Mouse (Mus musculus): ENCODE data around the gene Gfy. TPM values are rescaled to one million over a fixed set of nuclear protein-coding genes. Genes with fewer than 3 reads are reported as not detected.

Gfy gene
- polyA plus RNA-seq, 1 experiment from 2014 or later: not detected

- WGBS: under 1% methylated on average over 48 of the region's 48 CpGs
- peaks cover 29% of the 10 kb centered on the region for H3K36me3 ChIP-seq
- H3K4me1 ChIP-seq: peaks cover 40% of the 10 kb centered on the region
- peak within 1 kb of the TSS; percentile 100 for H3K9ac ChIP-seq
- peak within 1 kb of the TSS; percentile 92 for H3K27ac ChIP-seq
- peak within 1 kb of the TSS; percentile 68 for H3K4me3 ChIP-seq
- no peaks in the 10 kb centered on the region; the same call in 1 of the 2 replicates for H3K27me3 ChIP-seq
- H3K4me2 ChIP-seq (replicated peaks): peak within 1 kb of the TSS; percentile 94
- H3K9me3 ChIP-seq: no peaks in the 10 kb centered on the region
- ATAC-seq (ENCODE audit: low FRiP score, low read depth): peak; percentile 95
These were observed 50.6 kb downstream of the Gfy start, which contains the start of gene Rpl13a for GRCm38 (mm10) chr7:45128624-45129246. Rpl13a (minus strand) TSS chr7:45128761.

DNA sequence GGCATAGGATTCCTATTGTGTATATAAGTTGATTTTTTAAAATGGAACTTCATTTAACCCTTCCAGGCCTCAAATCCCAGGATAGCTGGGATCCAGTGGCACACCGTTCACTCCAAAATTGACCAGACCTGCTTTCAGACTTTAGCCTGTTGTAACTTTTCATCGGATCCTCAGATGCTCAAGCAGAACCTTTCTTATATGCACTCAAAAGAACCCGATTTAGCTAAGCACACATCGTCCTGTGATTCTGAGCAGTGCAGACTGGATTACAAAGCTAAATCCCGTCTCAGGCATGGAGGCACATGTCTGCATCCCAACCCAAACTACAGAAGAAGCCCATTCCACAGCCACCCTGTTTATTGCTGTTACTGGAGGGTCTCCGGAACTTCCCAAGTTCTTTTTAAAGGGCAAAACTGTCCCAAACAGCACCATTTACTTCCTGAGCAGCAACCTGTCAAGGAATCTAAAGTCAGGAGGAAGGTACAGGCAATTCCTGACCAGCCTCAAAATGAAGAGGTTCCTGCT lies 51.6 kb downstream of the Gfy start:
- peak overlapping the region; percentile 94 for H3K4me2 ChIP-seq (replicated peaks)
- H3K27me3 ChIP-seq: no peaks in the 10 kb centered on the region
- H3K4me3 ChIP-seq: peak overlapping the region; percentile 68
- H3K36me3 ChIP-seq: peaks cover 34% of the 10 kb centered on the region
- H3K9me3 ChIP-seq: no peaks in the 10 kb centered on the region
- peak overlapping the region; percentile 100 for H3K9ac ChIP-seq
- H3K27ac ChIP-seq: peak overlapping the region; percentile 92
- peaks cover 47% of the 10 kb centered on the region for H3K4me1 ChIP-seq
- no peak for ATAC-seq (ENCODE audit: low FRiP score, low read depth)
- under 1% methylated on average over 6 of the region's 6 CpGs for WGBS

- Histone ChIP-seq H3K4me2 (replicated peaks) (peak overlapping the region; percentile 94), H3K4me1 (peaks cover 53% of the 10 kb centered on the region), H3K4me3 (peak overlapping the region; percentile 68), H3K9me3 (no peaks in the 10 kb centered on the region), H3K27ac (peak overlapping the region; percentile 92), H3K9ac (peak overlapping the region; percentile 100), H3K27me3 (no peaks in the 10 kb centered on the region), H3K36me3 (peaks cover 41% of the 10 kb centered on the region)
- 39% methylated on average over 21 of the region's 21 CpGs for WGBS
- ATAC-seq (ENCODE audit: low FRiP score, low read depth): no peak
These were observed 52.3 kb downstream of the Gfy start for GRCm38 (mm10) chr7:45126844-45127699.

Small RNA genes within 50 kb of the gene (microRNA-seq; reads per million reads assigned to microRNA genes)
- 14.6 reads per million, percentile 31 among the genes with 10 or more reads in this experiment for gene Mir5121
- not detected for gene Mir7055

Other genes with a start within 250 kb of the Gfy start
- gene Tsks, start 236.4 kb downstream of the Gfy start, polyA plus RNA-seq (2015; fragmentation: Nextera tagmentation; extraction: Ambion mirVana): 0.23 and 0.25 TPM in 2 replicates
- gene Cpt1c, start 204.7 kb downstream of the Gfy start, polyA plus RNA-seq (2015; fragmentation: Nextera tagmentation; extraction: Ambion mirVana): 33.9 and 35.0 TPM in 2 replicates
- 670 and 703 TPM in 2 replicates for gene Prmt1, start 193.0 kb downstream of the Gfy start, polyA plus RNA-seq (2015; fragmentation: Nextera tagmentation; extraction: Ambion mirVana)
- gene Irf3, start 181.9 kb downstream of the Gfy start, polyA plus RNA-seq (2015; fragmentation: Nextera tagmentation; extraction: Ambion mirVana): 94.6 and 96.8 TPM in 2 replicates
- 77.3 and 78.4 TPM in 2 replicates for gene Bcl2l12, start 180.9 kb downstream of the Gfy start, polyA plus RNA-seq (2015; fragmentation: Nextera tagmentation; extraction: Ambion mirVana)
- 38.6 and 40.7 TPM in 2 replicates for gene Scaf1, start 163.2 kb downstream of the Gfy start, polyA plus RNA-seq (2015; fragmentation: Nextera tagmentation; extraction: Ambion mirVana)
- 27.5 and 29.1 TPM in 2 replicates for gene Rras, start 161.6 kb downstream of the Gfy start, polyA plus RNA-seq (2015; fragmentation: Nextera tagmentation; extraction: Ambion mirVana)
- 14.5 and 15.3 TPM in 2 replicates for gene Prr12, start 126.7 kb downstream of the Gfy start, polyA plus RNA-seq (2015; fragmentation: Nextera tagmentation; extraction: Ambion mirVana)
- gene Nosip, start 117.1 kb downstream of the Gfy start, polyA plus RNA-seq (2015; fragmentation: Nextera tagmentation; extraction: Ambion mirVana): 71.2 and 71.4 TPM in 2 replicates
- 22.3 and 24.5 TPM in 2 replicates for gene Prrg2, start 116.9 kb downstream of the Gfy start, polyA plus RNA-seq (2015; fragmentation: Nextera tagmentation; extraction: Ambion mirVana)
- 462 and 483 TPM in 2 replicates for gene Rcn3, start 87.3 kb downstream of the Gfy start, polyA plus RNA-seq (2015; fragmentation: Nextera tagmentation; extraction: Ambion mirVana)
- gene Fcgrt, start 75.7 kb downstream of the Gfy start, polyA plus RNA-seq (2015; fragmentation: Nextera tagmentation; extraction: Ambion mirVana): 44.0 and 45.4 TPM in 2 replicates
- gene Rps11, start 55.1 kb downstream of the Gfy start, polyA plus RNA-seq (2015; fragmentation: Nextera tagmentation; extraction: Ambion mirVana): 1,512 and 1,535 TPM in 2 replicates
- 1,305 and 1,326 TPM in 2 replicates for gene Rpl13a, start 50.8 kb downstream of the Gfy start, polyA plus RNA-seq (2015; fragmentation: Nextera tagmentation; extraction: Ambion mirVana)
- gene Gm45713, start 43.3 kb downstream of the Gfy start, polyA plus RNA-seq (2015; fragmentation: Nextera tagmentation; extraction: Ambion mirVana): 0.60 and 0.75 TPM in 2 replicates
- 1.0 and 1.2 TPM in 2 replicates for gene Flt3l, start 43.1 kb downstream of the Gfy start, polyA plus RNA-seq (2015; fragmentation: Nextera tagmentation; extraction: Ambion mirVana)
- gene Pih1d1, start 25.3 kb downstream of the Gfy start, polyA plus RNA-seq (2015; fragmentation: Nextera tagmentation; extraction: Ambion mirVana): 86.9 and 87.1 TPM in 2 replicates
- gene Aldh16a1, start 25.0 kb downstream of the Gfy start, polyA plus RNA-seq (2015; fragmentation: Nextera tagmentation; extraction: Ambion mirVana): 45.1 and 46.4 TPM in 2 replicates
- 0.19 and 0.23 TPM in 2 replicates for gene Slc17a7, start 15.6 kb downstream of the Gfy start, polyA plus RNA-seq (2015; fragmentation: Nextera tagmentation; extraction: Ambion mirVana)
- gene Pth2, start 1.4 kb upstream of the Gfy start, polyA plus RNA-seq (2015; fragmentation: Nextera tagmentation; extraction: Ambion mirVana): not detected in 2 replicates
- gene Ccdc155, start 25.3 kb upstream of the Gfy start, polyA plus RNA-seq (2015; fragmentation: Nextera tagmentation; extraction: Ambion mirVana): 0.93 and 1.4 TPM in 2 replicates
- 1.3 and 1.4 TPM in 2 replicates for gene Dkkl1, start 32.6 kb upstream of the Gfy start, polyA plus RNA-seq (2015; fragmentation: Nextera tagmentation; extraction: Ambion mirVana)
- 259 and 263 TPM in 2 replicates for gene Tead2, start 36.2 kb upstream of the Gfy start, polyA plus RNA-seq (2015; fragmentation: Nextera tagmentation; extraction: Ambion mirVana)
- gene Cd37, start 59.5 kb upstream of the Gfy start, polyA plus RNA-seq (2015; fragmentation: Nextera tagmentation; extraction: Ambion mirVana): 1.3 and 2.1 TPM in 2 replicates
- 0.28 and 0.43 TPM in 2 replicates for gene Slc6a16, start 61.5 kb upstream of the Gfy start, polyA plus RNA-seq (2015; fragmentation: Nextera tagmentation; extraction: Ambion mirVana)
- not detected in 2 replicates for gene Slc6a21, start 97.9 kb upstream of the Gfy start, polyA plus RNA-seq (2015; fragmentation: Nextera tagmentation; extraction: Ambion mirVana)
- 15.8 and 19.6 TPM in 2 replicates for gene Trpm4, start 154.2 kb upstream of the Gfy start, polyA plus RNA-seq (2015; fragmentation: Nextera tagmentation; extraction: Ambion mirVana)
- 3.9 and 4.3 TPM in 2 replicates for gene Hrc, start 155.7 kb upstream of the Gfy start, polyA plus RNA-seq (2015; fragmentation: Nextera tagmentation; extraction: Ambion mirVana)
- gene Ppfia3, start 187.4 kb upstream of the Gfy start, polyA plus RNA-seq (2015; fragmentation: Nextera tagmentation; extraction: Ambion mirVana): 5.2 and 6.9 TPM in 2 replicates
- 1.4 and 2.5 TPM in 2 replicates for gene Lin7b, start 191.0 kb upstream of the Gfy start, polyA plus RNA-seq (2015; fragmentation: Nextera tagmentation; extraction: Ambion mirVana)
- gene Snrnp70, start 216.2 kb upstream of the Gfy start, polyA plus RNA-seq (2015; fragmentation: Nextera tagmentation; extraction: Ambion mirVana): 262 and 283 TPM in 2 replicates
- gene Kcna7, start 226.1 kb upstream of the Gfy start, polyA plus RNA-seq (2015; fragmentation: Nextera tagmentation; extraction: Ambion mirVana): 0.09 TPM in 1 of 2 replicates, not detected in the other
- gene Ntf5, start 234.1 kb upstream of the Gfy start, polyA plus RNA-seq (2015; fragmentation: Nextera tagmentation; extraction: Ambion mirVana): 3.0 and 3.2 TPM in 2 replicates
- gene Lhb, start 241.3 kb upstream of the Gfy start, polyA plus RNA-seq (2015; fragmentation: Nextera tagmentation; extraction: Ambion mirVana): 0.40 TPM in 1 of 2 replicates, not detected in the other